Mouse (Mus musculus) CH12.LX (cell line): ENCODE measurements around the gene Ctbp1. TPM values are rescaled to one million over a fixed set of nuclear protein-coding genes. Genes with fewer than 3 reads are reported as not detected.

Experiments
- DNase-seq: peaks from one replicate; pipeline ENCODE4 v3.0.0-alpha.2; 2013; ENCODE audit errors: extremely low read depth
- H3K27ac ChIP-seq: 2 replicates; pipeline ENCODE4 v1.5.1; 2012; ENCODE audit warnings: low read depth, mild to moderate bottlenecking, control low read depth, moderate library complexity; ENCODE audit not compliant: insufficient read depth
- H3K27me3 ChIP-seq: replicated peaks from 2 replicates; pipeline ENCODE3; 2012; ENCODE audit warnings: inconsistent platforms
- H3K36me3 ChIP-seq, 2 experiments: replicated peaks in 1 of 2; 2 replicates each; pipeline versions ENCODE3 to v1.6.1; 2012; ENCODE audit warnings: inconsistent platforms in 1 of 2, low read length in 1 of 2, mild to moderate bottlenecking in 1 of 2, mixed read lengths in 1 of 2, moderate library complexity in 1 of 2; ENCODE audit not compliant: control insufficient read depth in 1 of 2, insufficient read depth in 1 of 2
- H3K4me1 ChIP-seq, 2 experiments: 2 replicates each; pipeline ENCODE4 v1.6.1; 2012; ENCODE audit warnings: inconsistent platforms in 1 of 2, moderate library complexity in 1 of 2; ENCODE audit not compliant: insufficient read depth in 2 of 2, control insufficient read depth in 1 of 2
- H3K4me2 ChIP-seq: 2 replicates; pipeline ENCODE4 v1.6.1; 2012; ENCODE audit warnings: low read depth, mild to moderate bottlenecking, control low read depth; ENCODE audit not compliant: poor library complexity, insufficient read depth, severe bottlenecking
- H3K4me3 ChIP-seq, 3 experiments: fragments of 150-350 bp in 1 of 3; sonication (generic) in 1 of 3; replicated peaks in 1 of 3; 2 replicates each; pipeline versions ENCODE3 to v1.5.1; 2011 to 2012; ENCODE audit warnings: low read depth in 2 of 3, low read length in 2 of 3, mild to moderate bottlenecking in 2 of 3, moderate library complexity in 2 of 3, control low read depth in 1 of 3, improper control_type of control experiment in 1 of 3, inconsistent platforms in 1 of 3, mixed read lengths in 1 of 3; ENCODE audit not compliant: poor library complexity in 1 of 3
- H3K79me2 ChIP-seq: replicated peaks from 2 replicates; pipeline ENCODE4 v1.6.1; 2012; ENCODE audit warnings: mild to moderate bottlenecking, moderate library complexity; ENCODE audit not compliant: control insufficient read depth, poor library complexity, insufficient read depth, severe bottlenecking; ENCODE audit errors: extremely low read depth
- H3K9ac ChIP-seq: 2 replicates; pipeline ENCODE4 v1.6.1; 2012; ENCODE audit warnings: low read depth, mild to moderate bottlenecking, control low read depth, moderate library complexity; ENCODE audit not compliant: insufficient read depth
- H3K9me3 ChIP-seq: replicated peaks from 2 replicates; pipeline ENCODE3; 2012; ENCODE audit warnings: low read length, inconsistent platforms, mixed read lengths
- BHLHE40 ChIP-seq: IDR thresholded peaks from 2 replicates; pipeline ENCODE4 v1.6.1; 2011; ENCODE audit warnings: mild to moderate bottlenecking, low read depth, low read length, improper control_type of control experiment
- CHD2 ChIP-seq: IDR thresholded peaks from 2 replicates; pipeline ENCODE4 v1.6.1; 2011; ENCODE audit warnings: low read length, improper control_type of control experiment
- JUN ChIP-seq: IDR thresholded peaks from 2 replicates; pipeline ENCODE4 v1.6.1; 2011; ENCODE audit warnings: low read depth, mild to moderate bottlenecking, low read length, improper control_type of control experiment, moderate library complexity; ENCODE audit not compliant: insufficient read depth
- JUND ChIP-seq: conservative IDR thresholded peaks from 2 replicates; pipeline ENCODE4 v1.6.1; 2011; ENCODE audit warnings: low read depth, low read length, improper control_type of control experiment
- KAT2A ChIP-seq: IDR thresholded peaks from 2 replicates; pipeline ENCODE4 v1.6.1; 2012; ENCODE audit warnings: low read length, improper control_type of control experiment, inconsistent platforms; ENCODE audit not compliant: insufficient replicate concordance
- MEF2A ChIP-seq: IDR thresholded peaks from 2 replicates; pipeline ENCODE4 v1.6.1; 2014; ENCODE audit warnings: low read depth, mild to moderate bottlenecking, inconsistent platforms, low read length, improper control_type of control experiment, borderline replicate concordance
- MYC ChIP-seq: IDR thresholded peaks from 2 replicates; pipeline ENCODE4 v1.6.1; 2011; ENCODE audit warnings: low read depth, mild to moderate bottlenecking, improper control_type of control experiment, low read length
- SIN3A ChIP-seq: IDR thresholded peaks from 2 replicates; pipeline ENCODE4 v1.6.1; 2012; ENCODE audit warnings: low read length, improper control_type of control experiment, inconsistent platforms
- SMC3 ChIP-seq: IDR thresholded peaks from 2 replicates; pipeline ENCODE4 v1.6.1; 2011; ENCODE audit warnings: low read depth, low read length, improper control_type of control experiment
- TCF12 ChIP-seq: IDR thresholded peaks from 2 replicates; pipeline ENCODE4 v1.6.1; 2014; ENCODE audit warnings: low read depth, mild to moderate bottlenecking, inconsistent platforms, low read length, improper control_type of control experiment
- dilution Hi-C: fragments of 300-500 bp; cut with MboI; formaldehyde crosslinking; loops from 2 replicates; pipeline ENCODE4 v1.14.3; 2020; ENCODE audit warnings: low sequenced_read_pairs; ENCODE audit not compliant: extremely low pct_unique_long_range_greater_than_20kb, extremely low pct_ligation_motif_present
- in situ Hi-C: fragments of 300-500 bp; cut with MboI; formaldehyde crosslinking; loops from 3 replicates; pipeline ENCODE4 v1.14.3; 2019; ENCODE audit warnings: low sequenced_read_pairs, low pct_ligation_motif_present, low pct_unique_long_range_greater_than_20kb, mixed read lengths
- polyA plus RNA-seq: library from polyadenylated mRNA; unstranded; fragments of >175 nt; gene quantifications from 2 replicates; pipeline ENCODE4 v1.2.1, GENCODE M21; 2012; ENCODE audit warnings: low read depth; ENCODE audit not compliant: insufficient read length
- total RNA-seq, 2 experiments: library from RNA; depleted of rRNA; stranded (reverse); fragments of 300-350 nt in 1 of 2; fragments of >200 nt in 1 of 2; gene quantifications; 2 replicates each; pipeline ENCODE4 v1.2.3; 2012 to 2014

Ctbp1 gene
- total and polyA plus RNA-seq, 3 experiments: 109 to 187 (median 167) TPM

- no peak overlapping the region for H3K4me3 ChIP-seq
- dilution Hi-C loops: no loop called here
- H3K9ac ChIP-seq: no peak overlapping the region
Measured at GRCm38 (mm10) chr5:33217663-33218062, 57.1 kb downstream of the Ctbp1 start.

GRCm38 (mm10) chr5:33214723-33215122 is 60.1 kb downstream of the Ctbp1 start:
- Histone ChIP-seq H3K79me2 (no peaks in the 10 kb centered on the region), H3K27ac (no peak overlapping the region), H3K27me3 (peaks cover 47% of the 10 kb centered on the region), H3K9ac (no peak overlapping the region), H3K4me1 (no peaks in the 10 kb centered on the region), H3K36me3 (no peaks in the 10 kb centered on the region), H3K4me3 (no peak overlapping the region), H3K9me3 (no peaks in the 10 kb centered on the region), H3K4me2 (no peak overlapping the region)
- in situ Hi-C loops (no loop called here), dilution Hi-C loops (no loop called here)
- TF ChIP-seq KAT2A (no peak), MYC (no peak), TCF12 (no peak), SIN3A (no peak), CHD2 (no peak)
- DNase-seq: no peak

More at GRCm38 (mm10) chr5:33217663-33218062, 57.1 kb downstream of the Ctbp1 start:
- Histone ChIP-seq H3K9me3 (no peaks in the 10 kb centered on the region), H3K79me2 (no peaks in the 10 kb centered on the region), H3K27me3 (peaks cover 54% of the 10 kb centered on the region), H3K36me3 (no peaks in the 10 kb centered on the region), H3K4me1 (no peaks in the 10 kb centered on the region), H3K27ac (no peak overlapping the region), H3K4me2 (no peak overlapping the region)
- DNase-seq: no peak
- TF ChIP-seq JUN: no peak
- no peak for TF ChIP-seq JUND
- TF ChIP-seq SMC3: no peak
- in situ Hi-C loops: no loop called here

- peaks cover 27% of the 10 kb centered on the region for H3K27me3 ChIP-seq
- no peak overlapping the region for H3K9ac ChIP-seq
- no peak overlapping the region for H3K4me2 ChIP-seq
- no peak overlapping the region for H3K27ac ChIP-seq
- in situ Hi-C loops (no loop called here), dilution Hi-C loops (no loop called here)
- TF ChIP-seq MEF2A (no peak), SMC3 (no peak), MYC (no peak), BHLHE40 (no peak)
- H3K36me3 ChIP-seq: no peaks in the 10 kb centered on the region
- no peaks in the 10 kb centered on the region for H3K9me3 ChIP-seq
- no peaks in the 10 kb centered on the region for H3K79me2 ChIP-seq
- no peak for DNase-seq
- 0 out of 4 replicates have a peak, but pooled peaks cover 0 to 3% of the 10 kb centered on the region in 2 experiments for H3K4me1 ChIP-seq
- H3K4me3 ChIP-seq: no peak overlapping the region
Measured at GRCm38 (mm10) chr5:33211254-33211653, 63.5 kb downstream of the Ctbp1 start.
